Mouse (Mus musculus) MEL (cell line): ENCODE measurements around the gene Dppa2. TPM values are rescaled to one million over a fixed set of nuclear protein-coding genes. Genes with fewer than 3 reads are reported as not detected.

ENCODE experiments used
- DNase-seq: peaks from one replicate; pipeline ENCODE4 v3.0.0; 2011; ENCODE audit warnings: low read depth, low spot score
- H3K27ac ChIP-seq: 2 replicates; pipeline ENCODE4 v1.5.1; 2012; ENCODE audit warnings: low read depth, mild to moderate bottlenecking, control low read depth, low read length, moderate library complexity; ENCODE audit not compliant: control insufficient read depth
- H3K27me3 ChIP-seq, 2 experiments: fragments of 150-350 bp in 1 of 2; sonication (generic) in 1 of 2; 2 replicates each; pipeline ENCODE4 v1.6.1; 2012; ENCODE audit warnings: low read length in 2 of 2, mild to moderate bottlenecking in 2 of 2, improper control_type of control experiment in 1 of 2, moderate library complexity in 1 of 2; ENCODE audit not compliant: insufficient read depth in 2 of 2, control insufficient read depth in 1 of 2
- H3K36me3 ChIP-seq, 2 experiments: 2 replicates each; pipeline ENCODE4 v1.6.1; 2012 to 2014; ENCODE audit warnings: low read length in 2 of 2, improper control_type of control experiment in 1 of 2, inconsistent platforms in 1 of 2, mild to moderate bottlenecking in 1 of 2; ENCODE audit not compliant: insufficient read depth in 2 of 2, control insufficient read depth in 1 of 2
- H3K4me1 ChIP-seq, 2 experiments: fragments of 150-350 bp in 1 of 2; sonication (generic) in 1 of 2; 2 replicates each; pipeline ENCODE4 v1.6.1; 2012; ENCODE audit warnings: low read length in 2 of 2, improper control_type of control experiment in 1 of 2, mild to moderate bottlenecking in 1 of 2; ENCODE audit not compliant: insufficient read depth in 2 of 2, control insufficient read depth in 1 of 2
- H3K4me3 ChIP-seq, 2 experiments: fragments of 150-350 bp in 1 of 2; sonication (generic) in 1 of 2; 2 replicates each; pipeline ENCODE4 v1.5.1; 2012; ENCODE audit warnings: low read depth in 2 of 2, low read length in 2 of 2, mild to moderate bottlenecking in 2 of 2, moderate library complexity in 2 of 2, control low read depth in 1 of 2, improper control_type of control experiment in 1 of 2; ENCODE audit not compliant: control insufficient read depth in 1 of 2, insufficient read depth in 1 of 2
- H3K79me2 ChIP-seq: 2 replicates; pipeline ENCODE4 v1.6.1; 2012; ENCODE audit warnings: mild to moderate bottlenecking, low read length, moderate library complexity; ENCODE audit not compliant: control insufficient read depth, poor library complexity, insufficient read depth
- H3K9ac ChIP-seq: 2 replicates; pipeline ENCODE4 v1.6.1; 2012; ENCODE audit warnings: low read depth, mild to moderate bottlenecking, control low read depth, low read length, moderate library complexity; ENCODE audit not compliant: control insufficient read depth, poor library complexity, severe bottlenecking
- H3K9me3 ChIP-seq: fragments of 150-350 bp; sonication (generic); replicated peaks from 2 replicates; pipeline ENCODE4 v1.6.1; 2012; ENCODE audit warnings: mild to moderate bottlenecking, low read length, improper control_type of control experiment, moderate library complexity; ENCODE audit not compliant: insufficient read depth
- CHD1 ChIP-seq: IDR thresholded peaks from 2 replicates; pipeline ENCODE4 v1.6.1; 2012; ENCODE audit warnings: low read depth, mild to moderate bottlenecking, inconsistent platforms, low read length, improper control_type of control experiment
- CHD2 ChIP-seq: IDR thresholded peaks from 2 replicates; pipeline ENCODE4 v1.6.1; 2011; ENCODE audit warnings: low read length, improper control_type of control experiment
- KAT2A ChIP-seq: conservative IDR thresholded peaks from 2 replicates; pipeline ENCODE4 v1.6.1; 2012; ENCODE audit warnings: low read depth, low read length, improper control_type of control experiment, inconsistent platforms
- MAFK ChIP-seq: IDR thresholded peaks from 2 replicates; pipeline ENCODE4 v1.6.1; 2011; ENCODE audit warnings: low read depth, mild to moderate bottlenecking, low read length, improper control_type of control experiment, borderline replicate concordance
- MAX ChIP-seq: IDR thresholded peaks from 2 replicates; pipeline ENCODE4 v1.6.1; 2011; ENCODE audit warnings: low read length, improper control_type of control experiment
- MEF2A ChIP-seq: IDR thresholded peaks from 2 replicates; pipeline ENCODE4 v1.6.1; 2014; ENCODE audit warnings: low read depth, mild to moderate bottlenecking, inconsistent platforms, low read length, improper control_type of control experiment; ENCODE audit not compliant: poor library complexity, insufficient replicate concordance, severe bottlenecking; ENCODE audit errors: extremely low read depth
- MXI1 ChIP-seq: IDR thresholded peaks from 2 replicates; pipeline ENCODE4 v1.6.1; 2011; ENCODE audit warnings: mild to moderate bottlenecking, low read depth, low read length, improper control_type of control experiment
- MYB ChIP-seq: IDR thresholded peaks from 2 replicates; pipeline ENCODE4 v1.6.1; 2011; ENCODE audit warnings: mild to moderate bottlenecking, low read depth, low read length, improper control_type of control experiment
- SIN3A ChIP-seq: IDR thresholded peaks from 2 replicates; pipeline ENCODE4 v1.6.1; 2012; ENCODE audit warnings: low read length, improper control_type of control experiment, inconsistent platforms
- TAL1 ChIP-seq: IDR thresholded peaks from 2 replicates; pipeline ENCODE4 v1.6.1; 2012; ENCODE audit warnings: mild to moderate bottlenecking, inconsistent platforms, low read length, moderate library complexity, mixed read lengths
- TBP ChIP-seq: IDR thresholded peaks from 2 replicates; pipeline ENCODE4 v1.8.0; 2011; ENCODE audit warnings: low read depth, low read length, improper control_type of control experiment
- UBTF ChIP-seq: IDR thresholded peaks from 2 replicates; pipeline ENCODE4 v1.6.1; 2012; ENCODE audit warnings: low read depth, mild to moderate bottlenecking, inconsistent platforms, low read length, improper control_type of control experiment, moderate library complexity, borderline replicate concordance; ENCODE audit not compliant: insufficient read depth
- USF1 ChIP-seq: IDR thresholded peaks from 2 replicates; pipeline ENCODE4 v1.6.1; 2014; ENCODE audit warnings: low read depth, mild to moderate bottlenecking, inconsistent platforms, low read length, improper control_type of control experiment, moderate library complexity
- USF2 ChIP-seq, 2 experiments: IDR thresholded peaks; 2 replicates each; pipeline ENCODE4 v1.6.1; 2011 to 2012; ENCODE audit warnings: improper control_type of control experiment in 2 of 2, low read length in 2 of 2, borderline replicate concordance in 1 of 2, inconsistent platforms in 1 of 2, low read depth in 1 of 2, mild to moderate bottlenecking in 1 of 2; ENCODE audit not compliant: insufficient read depth in 1 of 2
- ZNF384 ChIP-seq: IDR thresholded peaks from 2 replicates; pipeline ENCODE4 v1.6.1; 2012; ENCODE audit warnings: low read depth, mild to moderate bottlenecking, inconsistent platforms, low read length, improper control_type of control experiment
- polyA plus RNA-seq, 2 experiments: library from polyadenylated mRNA; stranded (reverse) in 1 of 2; unstranded in 1 of 2; fragments of >175 nt in 1 of 2; fragments of >200 nt in 1 of 2; gene quantifications; 2 replicates each; pipeline versions ENCODE4 v1.2.1 to v1.2.4; 2012; ENCODE audit warnings: low replicate concordance in 2 of 2, low read depth in 1 of 2; ENCODE audit not compliant: insufficient read length in 2 of 2, insufficient read depth in 1 of 2, missing spikeins in 1 of 2
- total RNA-seq: library from RNA; depleted of rRNA; stranded (reverse); fragments of 300-350 nt; gene quantifications from 2 replicates; pipeline ENCODE4 v1.2.3, GENCODE M21; 2012

Gene Dppa2
- total and polyA plus RNA-seq, 3 experiments: 0.18 TPM; not detected in 2

GRCm38 (mm10) chr16:48285517-48285916 lies 18.2 kb upstream of the Dppa2 start:
- no peaks in the 10 kb centered on the region for H3K79me2 ChIP-seq
- H3K4me3 ChIP-seq: no peak overlapping the region
- H3K9ac ChIP-seq: no peak overlapping the region
- H3K36me3 ChIP-seq: no peaks in the 10 kb centered on the region
- no peaks in the 10 kb centered on the region for H3K27me3 ChIP-seq
- no peaks in the 10 kb centered on the region for H3K9me3 ChIP-seq
- no peak overlapping the region for H3K27ac ChIP-seq
- TF ChIP-seq CHD1: no peak
- TF ChIP-seq SIN3A: no peak
- no peak for TF ChIP-seq MEF2A
- no peak for TF ChIP-seq TAL1
- TF ChIP-seq CHD2: no peak
- no peak for TF ChIP-seq UBTF
- no peaks in the 10 kb centered on the region for H3K4me1 ChIP-seq
- DNase-seq: no peak

- no peak for DNase-seq
- Histone ChIP-seq H3K4me1 (no peaks in the 10 kb centered on the region), H3K4me3 (no peak overlapping the region), H3K27me3 (no peaks in the 10 kb centered on the region), H3K9ac (no peak overlapping the region), H3K9me3 (no peaks in the 10 kb centered on the region), H3K27ac (no peak overlapping the region), H3K79me2 (no peaks in the 10 kb centered on the region), H3K36me3 (no peaks in the 10 kb centered on the region)
- TF ChIP-seq ZNF384 (no peak), TBP (no peak), USF2 (IDR thresholded peaks at IDR 0.05; ENCODE audit: borderline replicate concordance in 1 of 2, insufficient read depth in 1 of 2, low read depth in 1 of 2, low read length in 2 of 2) (no peak), SIN3A (no peak), MYB (no peak), MXI1 (no peak), KAT2A (no peak), MAX (no peak), USF1 (no peak), MAFK (no peak)
Measured at GRCm38 (mm10) chr16:48297384-48298136, 6.1 kb upstream of the Dppa2 start.
